Mouse (Mus musculus): ENCODE results near the gene Oxgr1. TPM values are rescaled to one million over a fixed set of nuclear protein-coding genes. Genes with fewer than 3 reads are reported as not detected.

Oxgr1 gene
- total RNA-seq (2023; ENCODE audit: inconsistent age) = not detected in 4 replicates

DNA sequence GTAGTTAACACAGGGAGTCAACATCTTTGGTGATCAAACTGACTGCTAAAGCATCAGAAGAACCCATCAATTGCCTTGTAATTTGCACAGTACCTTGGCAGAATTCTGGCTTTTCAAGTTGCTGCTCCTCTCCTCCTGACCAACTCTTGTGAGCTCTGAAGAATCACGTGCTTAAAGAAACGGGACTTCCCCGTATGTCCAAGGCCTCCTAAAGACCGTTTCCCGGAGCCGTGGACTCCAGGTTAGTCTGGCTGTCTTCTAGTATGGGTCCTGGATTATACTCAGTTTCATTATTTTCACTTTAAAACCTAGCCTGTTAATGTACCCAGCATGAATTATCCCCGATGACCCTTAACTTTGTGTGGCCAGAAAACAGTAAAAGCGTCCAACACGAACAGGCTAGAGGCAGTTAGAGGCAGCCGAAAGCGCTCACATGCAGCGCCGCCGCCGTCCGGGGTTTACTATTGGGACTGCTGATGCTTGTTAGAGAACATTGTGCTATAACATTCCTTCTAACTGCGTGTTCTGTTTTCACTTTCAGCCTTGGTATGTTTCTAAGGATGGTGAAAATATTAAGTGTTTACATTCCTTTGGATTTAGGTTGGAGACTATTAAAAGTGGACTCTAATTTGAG, at the start of gene Oxgr1:
TSS of gene Oxgr1 (minus strand) at position 249 of the 634 bp plus-strand sequence.

Other genes with a start within 250 kb of the Oxgr1 start
- gene Mbnl2, start 233.2 kb upstream of the Oxgr1 start, total RNA-seq (2023; ENCODE audit: inconsistent age) = 88.4 to 104 TPM (median 95.8 TPM) in 4 replicates